Mouse (Mus musculus) hematopoietic stem cell, adult 5-6 weeks (primary cell): ENCODE results near the gene Odf2l. TPM values are rescaled to one million over a fixed set of nuclear protein-coding genes. Genes with fewer than 3 reads are reported as not detected.
A peak's percentile ranks its signal among the peaks of the same experiment; 100 is the strongest.

Source experiments
- ATAC-seq, 2 experiments: fragments of 125-278 bp in 1 of 2; replicated peaks in 1 of 2; 2 replicates each; pipeline ENCODE4 v1.8.0; 2016 to 2017; ENCODE audit warnings: inconsistent platforms in 2 of 2, mild to moderate bottlenecking in 2 of 2, moderate number of reproducible peaks in 2 of 2, low read depth in 1 of 2, moderate TSS enrichment in 1 of 2; ENCODE audit not compliant: low FRiP score in 2 of 2, poor library complexity in 2 of 2, severe bottlenecking in 2 of 2, insufficient read depth in 1 of 2, low TSS enrichment in 1 of 2
- total RNA-seq: library from RNA; stranded (forward); fragments of 172-1452, 232-1000 nt; gene quantifications from 2 replicates; pipeline ENCODE4 v1.2.3, GENCODE M21; 2017

Odf2l gene
- total RNA-seq, 1 experiment from 2014 or later: 36.9 TPM

GRCm38 (mm10) chr3:145170604-145171389, 52.4 kb downstream of the Odf2l start:
- ATAC-seq: no peak

- no peak for ATAC-seq
Measured at GRCm38 (mm10) chr3:145171390-145172060, 53.1 kb downstream of the Odf2l start.

- no peak for ATAC-seq
Measured at GRCm38 (mm10) chr3:145184645-145185044, 66.3 kb downstream of the Odf2l start.

- ATAC-seq: 0 out of 4 replicates have a peak, but pooled peaks of 1 of the 2 experiments have one; percentile 32
Measured at GRCm38 (mm10) chr3:145191972-145192371, 73.6 kb downstream of the Odf2l start.

- ATAC-seq: no peak
Measured at GRCm38 (mm10) chr3:145195240-145195923, 77.0 kb downstream of the Odf2l start.

- no peak for ATAC-seq
Measured at GRCm38 (mm10) chr3:145198050-145198449, 79.7 kb downstream of the Odf2l start.

Other genes with a start within 250 kb of the Odf2l start
- not detected in 2 replicates for gene Clca4b, start 186.1 kb upstream of the Odf2l start, total RNA-seq
- gene Clca4a, start 143.5 kb upstream of the Odf2l start, total RNA-seq: not detected in 2 replicates
- gene Clca1, start 85.8 kb upstream of the Odf2l start, total RNA-seq: not detected in 2 replicates
- not detected in 2 replicates for gene Clca2, start 19.1 kb upstream of the Odf2l start, total RNA-seq
- not detected in 2 replicates for gene Col24a1, start 173.9 kb downstream of the Odf2l start, total RNA-seq